Mouse (Mus musculus) spleen, adult 2 months (tissue): ENCODE data around the gene Ctxn1.

Source experiments
- CTCF ChIP-seq: fragments of 200-500 bp; IDR thresholded peaks from 2 replicates; pipeline ENCODE4 v1.5.1; 2011; ENCODE audit warnings: mild to moderate bottlenecking, inconsistent platforms; ENCODE audit not compliant: insufficient read depth, insufficient read length, insufficient replicate concordance; ENCODE audit errors: extremely low read depth
- POLR2A ChIP-seq: fragments of 200-500 bp; IDR thresholded peaks from 2 replicates; pipeline ENCODE4 v1.6.1; 2011; ENCODE audit warnings: low read depth, low read length, inconsistent platforms

- no peak for TF ChIP-seq POLR2A
- no peak for TF ChIP-seq CTCF
Measured at GRCm38 (mm10) chr8:4252116-4252760, 6.8 kb downstream of the Ctxn1 start.
